Mouse (Mus musculus): ENCODE data around the gene Alkbh5.
A peak's percentile ranks its signal among the peaks of the same experiment; 100 is the strongest.
"Not testable (repeated sequence)": the region's sequence is repeated elsewhere in the genome, so short reads cannot be mapped to it uniquely, and the experiment has no call there.

Gene Alkbh5

DNA sequence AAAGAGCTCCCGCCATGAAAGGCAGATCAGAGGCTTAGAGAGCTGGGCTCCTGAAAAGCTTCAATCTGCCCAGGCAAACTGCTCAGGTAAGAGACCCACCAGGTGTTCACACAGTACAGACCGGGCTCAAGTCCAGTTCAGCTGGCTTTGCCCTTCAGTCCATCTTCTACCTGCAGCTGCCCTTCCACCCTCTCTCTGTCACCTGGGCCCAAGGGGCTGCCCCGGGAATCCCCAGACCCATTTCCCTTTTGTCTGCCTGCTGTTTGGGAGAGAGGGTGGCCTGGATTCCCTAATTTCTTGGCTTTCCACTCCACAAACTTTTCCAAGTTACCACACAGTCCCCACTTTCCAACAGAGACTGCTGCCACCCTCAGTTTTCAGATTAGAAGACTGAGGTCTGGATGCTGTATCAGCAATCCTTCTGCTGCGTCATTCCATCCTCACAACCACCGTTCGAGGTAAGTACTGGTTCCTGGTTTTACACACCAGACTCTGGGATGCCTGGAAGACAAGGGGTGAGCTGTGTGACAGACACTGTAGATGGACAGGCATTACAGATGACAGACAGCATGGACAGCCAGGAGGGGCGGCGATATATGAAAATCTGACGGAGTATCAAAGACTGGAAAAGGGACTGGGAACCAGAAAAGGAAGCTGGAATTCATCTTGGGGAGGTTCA is at the start of gene Alkbh5:
Gene Alkbh5 (plus strand): TSS at position 202 of the 679 bp plus-strand sequence.
- peak; percentile 55 for DNase-seq

DNA sequence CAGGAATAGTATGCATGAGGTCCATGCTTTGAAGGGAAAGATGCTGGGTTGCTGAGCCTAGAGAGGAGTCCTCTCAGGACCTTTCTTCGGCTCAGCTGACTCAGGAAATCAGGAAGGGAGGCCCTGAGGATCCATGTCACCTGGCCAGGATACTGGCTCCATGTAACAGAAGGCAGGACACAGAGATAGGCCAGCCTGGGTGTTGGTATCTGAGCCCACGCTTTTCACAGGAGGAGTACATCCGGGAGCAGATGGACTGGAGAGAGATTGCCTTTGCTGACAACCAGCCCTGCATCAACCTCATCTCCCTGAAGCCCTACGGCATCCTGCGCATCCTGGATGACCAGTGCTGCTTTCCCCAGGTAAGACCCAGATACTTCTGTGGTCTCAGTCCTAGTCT is 43.5 kb upstream of the Alkbh5 start:
- DNase-seq = peak; percentile 48

DNA sequence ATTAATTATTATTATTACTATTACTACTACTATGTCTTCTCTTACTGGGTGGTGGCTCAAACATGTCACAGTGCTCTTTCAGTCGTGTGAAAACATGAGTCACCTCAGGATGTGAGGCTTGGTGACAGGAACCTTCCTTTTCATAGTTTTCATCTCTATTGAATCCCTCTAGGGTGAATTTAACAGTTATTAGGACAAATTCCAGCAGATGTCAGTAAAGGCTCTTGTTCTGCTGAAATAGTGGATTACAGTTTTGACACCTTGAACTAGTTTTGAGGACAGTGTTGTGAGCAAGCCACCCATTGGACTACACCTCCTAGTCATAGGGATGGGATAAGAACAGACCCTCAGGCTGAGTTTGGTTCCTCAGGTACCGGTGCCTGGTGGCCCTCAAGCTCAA is 40.5 kb upstream of the Alkbh5 start:
- DNase-seq = no peak

DNA sequence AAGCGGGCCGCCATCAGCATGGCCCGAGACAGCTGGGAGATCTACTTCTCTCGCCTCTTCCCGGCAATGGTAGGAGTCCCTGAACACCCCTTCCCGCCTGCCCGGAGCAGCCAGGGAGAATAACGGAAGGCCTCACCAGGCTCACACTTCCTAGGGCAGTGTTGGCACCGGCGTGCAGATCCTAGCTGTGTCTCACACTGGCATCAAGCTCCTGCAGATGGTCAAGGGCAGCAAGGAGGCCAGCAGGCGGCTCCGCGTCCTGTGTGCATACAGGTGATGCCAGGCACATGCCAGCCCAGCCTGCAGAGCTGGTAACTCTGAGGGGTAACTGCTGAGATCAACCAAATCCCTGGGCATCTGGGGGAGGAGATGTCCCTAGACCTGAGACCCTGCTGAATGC is 28.9 kb upstream of the Alkbh5 start:
- peak; percentile 62 for DNase-seq

DNA sequence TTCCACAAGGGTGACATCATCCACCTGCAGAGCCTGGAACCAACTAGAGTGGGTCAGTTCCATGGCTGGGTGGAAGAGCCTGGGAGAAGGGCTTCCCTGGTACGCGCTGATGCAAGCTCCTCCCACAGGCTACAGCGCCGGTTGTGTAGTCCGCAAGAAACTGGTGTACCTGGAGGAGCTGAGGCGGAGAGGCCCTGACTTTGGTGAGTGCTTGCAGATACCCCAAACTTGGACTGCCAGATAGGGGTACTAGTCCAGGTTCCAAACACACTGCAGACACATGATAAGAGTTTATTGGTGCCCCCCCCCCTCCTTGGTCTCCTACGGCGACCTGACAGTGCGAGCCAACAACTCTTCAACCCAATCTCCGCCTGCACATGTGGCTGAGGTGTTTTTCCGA is 27.2 kb upstream of the Alkbh5 start:
- DNase-seq = no peak

DNA sequence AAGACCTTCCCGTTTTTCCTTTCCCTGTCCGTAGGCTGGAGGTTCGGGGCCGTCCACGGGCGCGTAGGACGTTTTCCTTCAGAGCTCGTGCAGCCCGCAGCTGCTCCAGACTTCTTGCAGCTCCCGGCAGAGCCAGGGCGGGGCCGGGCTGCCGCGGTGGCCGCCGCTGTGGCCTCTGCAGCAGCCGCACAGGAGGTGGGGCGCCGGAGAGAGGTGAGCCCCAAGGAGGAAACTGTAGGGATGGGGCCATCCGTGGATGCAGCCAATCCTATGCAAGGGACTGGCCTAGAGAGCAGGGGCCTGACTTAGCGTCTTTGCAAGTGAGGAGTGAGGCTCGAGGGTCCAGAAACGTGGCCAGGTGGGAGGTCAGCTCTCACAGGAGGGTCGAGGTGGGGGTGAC is 26.7 kb upstream of the Alkbh5 start:
- no peak for DNase-seq

DNA sequence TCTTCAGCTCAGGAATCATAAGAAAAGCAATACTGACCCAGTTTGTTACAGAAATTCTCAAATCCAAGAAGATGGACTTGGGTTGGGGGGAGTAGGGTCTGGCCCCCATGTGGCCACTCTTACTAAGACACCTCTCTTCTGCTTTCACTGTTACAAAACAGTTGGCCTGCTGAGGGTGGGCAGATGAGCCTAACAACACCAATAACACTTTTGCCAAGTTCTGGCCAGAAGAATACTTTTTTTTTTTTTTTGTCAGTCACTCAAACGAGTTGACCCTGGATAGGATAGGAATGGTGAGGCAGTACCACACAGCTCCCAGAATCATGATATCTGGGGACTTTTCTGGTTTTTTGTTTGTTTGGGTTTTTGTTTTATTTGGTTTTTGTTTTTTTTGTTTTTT is 24.3 kb upstream of the Alkbh5 start:
- DNase-seq = no peak

DNA sequence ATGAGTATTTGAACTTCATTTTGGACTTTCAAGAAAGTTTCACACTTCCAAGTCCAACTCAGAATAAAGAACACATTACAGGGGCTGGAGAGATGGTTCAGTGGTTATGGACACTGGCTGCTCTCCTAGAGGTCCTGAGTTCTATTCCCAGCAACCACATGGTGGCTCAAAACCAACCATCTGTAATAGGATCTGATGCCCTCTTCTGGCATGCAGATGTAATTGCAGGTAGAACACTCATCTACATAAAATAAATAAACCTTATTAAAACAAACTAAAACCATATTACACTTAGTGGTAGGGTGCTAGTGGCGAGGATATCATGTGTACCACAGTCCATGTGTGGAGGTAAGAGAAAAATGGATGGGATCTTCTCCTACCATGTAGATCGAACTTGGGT is 23.7 kb upstream of the Alkbh5 start:
- DNase-seq = no peak

DNA sequence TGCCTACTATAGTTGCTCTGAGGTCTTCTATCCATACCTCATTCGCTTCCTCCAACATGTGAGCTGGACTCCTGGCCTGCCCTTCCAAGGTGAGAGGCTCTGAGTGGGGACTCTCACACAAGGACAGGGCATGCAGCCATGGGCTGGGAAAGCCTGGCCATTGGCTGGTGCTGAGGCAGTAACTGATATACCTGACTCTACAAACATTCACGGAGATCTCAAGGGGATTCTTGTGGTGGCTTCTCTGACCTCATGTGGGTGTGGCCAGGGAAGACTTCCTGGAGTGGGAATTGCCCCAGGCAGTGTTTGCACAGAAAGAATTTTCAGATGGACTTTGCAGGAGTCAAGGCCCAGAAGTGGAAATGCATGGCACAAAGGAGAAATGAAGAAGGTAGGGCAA is 21.2 kb upstream of the Alkbh5 start:
- DNase-seq = no peak

DNA sequence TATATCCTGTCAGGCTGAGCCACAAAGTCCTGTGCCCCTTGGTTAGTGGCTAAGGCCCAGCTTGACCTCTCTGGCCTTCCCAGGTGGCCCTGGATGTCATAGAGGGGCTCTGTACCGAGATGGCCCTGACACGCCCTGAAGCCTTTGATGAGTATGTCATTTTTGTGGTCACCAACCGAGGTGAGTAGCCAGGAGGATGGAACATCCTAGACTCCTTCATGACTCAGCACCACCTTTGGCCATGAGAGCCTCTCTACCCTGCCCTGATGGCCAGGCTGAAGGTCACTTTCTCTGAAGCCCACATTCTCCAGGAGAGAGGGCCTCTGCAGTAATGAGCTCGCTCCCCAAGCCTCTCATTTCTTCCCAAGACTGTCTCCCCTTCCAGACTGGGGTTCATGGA is 17.9 kb upstream of the Alkbh5 start:
- no peak for DNase-seq

DNA sequence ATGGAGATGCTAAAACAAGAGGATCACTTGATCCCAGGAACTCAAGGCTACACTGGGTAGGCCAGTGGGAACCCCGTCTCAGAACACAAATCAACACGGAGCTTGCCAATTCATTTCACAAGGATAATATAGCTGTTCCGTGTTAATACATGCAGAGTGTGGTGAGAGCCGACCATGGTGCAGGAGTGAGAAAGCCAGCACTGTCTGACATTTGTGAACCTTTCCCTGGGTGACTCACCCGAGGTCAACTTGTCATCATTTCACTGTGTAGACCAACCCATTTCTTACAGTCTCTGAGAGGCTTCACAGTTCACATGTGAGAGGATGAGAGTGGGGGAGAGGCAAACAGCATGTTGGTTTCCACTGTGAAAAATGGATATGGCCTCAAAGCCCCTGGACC is 14.2 kb upstream of the Alkbh5 start:
- no peak for DNase-seq

DNA sequence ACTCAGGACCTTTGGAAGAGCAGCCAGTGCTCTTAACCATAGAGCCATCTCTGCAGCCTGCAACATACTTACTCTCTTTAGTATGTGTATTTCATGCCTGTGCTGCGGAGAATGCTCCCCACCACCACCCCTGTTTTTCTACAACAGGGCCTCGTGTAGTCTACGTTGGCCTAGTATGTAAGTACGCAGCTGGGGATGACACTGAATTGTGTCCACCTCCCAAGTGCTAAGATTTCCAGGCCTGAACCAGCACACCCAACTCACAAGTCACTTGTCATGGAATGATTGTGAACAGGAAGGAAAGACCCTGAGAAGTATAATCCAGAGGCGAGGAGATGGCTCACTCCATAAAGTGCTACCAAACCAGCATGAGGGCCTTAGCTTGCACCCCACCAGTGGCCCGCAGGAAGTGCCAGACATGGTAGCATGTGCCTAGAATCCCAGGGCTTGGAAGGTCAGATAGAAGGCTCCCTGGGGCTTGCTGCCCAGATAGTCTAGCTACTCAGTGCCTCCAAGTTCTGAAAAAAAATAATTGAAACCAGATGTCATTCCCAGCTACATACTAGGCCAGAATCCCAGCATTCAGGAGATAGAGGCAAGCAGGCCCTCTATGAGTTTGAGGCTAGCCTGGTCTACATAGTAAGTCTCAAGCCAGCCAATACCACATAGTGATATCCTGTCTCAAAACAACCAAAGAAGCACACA is 13.4 kb upstream of the Alkbh5 start:
- no peak for DNase-seq

DNA sequence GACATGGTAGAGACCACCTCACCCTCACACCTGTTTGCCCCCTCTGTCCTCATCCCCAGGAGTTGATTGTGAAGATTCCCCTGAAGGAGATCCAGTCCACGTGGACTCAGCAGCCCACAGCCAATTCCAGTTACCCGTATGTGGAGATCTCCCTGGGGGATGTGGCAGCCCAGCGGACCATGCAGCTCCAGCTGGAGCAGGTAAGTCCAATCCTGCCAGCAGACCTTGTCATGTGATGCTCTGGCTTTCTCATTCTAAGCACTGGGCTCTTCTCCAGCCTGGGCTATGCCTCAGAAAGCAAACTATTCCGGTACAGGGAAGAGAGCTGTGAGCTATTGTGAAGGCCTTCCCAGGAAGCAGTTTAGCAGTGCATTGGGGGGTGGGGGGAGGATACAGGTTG is 9.7 kb upstream of the Alkbh5 start:
- DNase-seq = no peak

DNA sequence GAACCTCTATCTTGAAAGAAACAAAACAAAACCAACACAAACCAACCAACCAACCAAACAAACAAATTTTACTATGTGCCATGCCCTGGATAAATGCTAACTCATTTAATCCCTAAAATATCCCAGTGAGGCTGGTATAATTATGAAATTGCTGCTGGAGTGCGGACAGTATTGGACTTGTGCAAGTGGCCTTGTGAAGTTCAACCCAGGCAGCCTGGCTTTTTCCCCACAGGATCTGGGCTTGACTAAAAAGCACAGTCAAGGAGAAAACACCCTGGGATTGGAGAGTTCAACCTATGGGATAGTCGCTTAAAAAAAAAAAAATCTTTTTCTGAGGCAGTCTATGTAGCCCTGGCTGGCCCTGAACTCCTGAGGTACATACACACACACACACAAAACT is 505 bp upstream of the Alkbh5 start:
- no peak for DNase-seq

DNA sequence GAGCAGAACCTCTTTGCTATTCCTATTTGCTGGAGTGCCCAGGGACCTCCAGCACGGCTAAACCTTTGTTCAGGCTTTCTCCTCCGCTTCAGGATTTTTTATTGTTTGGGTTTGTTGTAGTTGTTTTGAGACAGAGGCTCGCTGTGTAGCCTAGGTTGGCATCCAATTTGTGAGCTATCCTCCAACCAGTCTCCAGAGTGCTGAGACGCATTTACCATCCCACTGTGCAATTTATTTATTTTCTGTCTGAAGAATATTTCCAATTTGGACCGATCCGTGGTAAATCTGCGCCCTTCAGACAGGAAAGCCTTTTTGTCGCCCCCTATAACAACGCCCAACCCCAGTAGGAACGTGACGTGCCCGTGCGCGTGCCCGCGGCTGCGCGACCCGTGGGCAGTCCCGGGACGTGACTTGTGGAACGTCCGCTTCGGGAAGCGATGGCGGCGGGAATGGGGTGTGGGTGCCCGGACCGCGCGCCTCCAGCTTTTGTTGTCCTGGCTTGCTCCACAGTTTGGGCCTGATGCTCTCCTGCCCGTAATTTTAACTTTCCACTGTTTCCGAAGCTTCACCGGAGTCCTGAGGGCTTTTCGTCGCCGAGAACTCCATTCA is 782 bp downstream of the Alkbh5 start:
- peak; percentile 92 for DNase-seq

DNA sequence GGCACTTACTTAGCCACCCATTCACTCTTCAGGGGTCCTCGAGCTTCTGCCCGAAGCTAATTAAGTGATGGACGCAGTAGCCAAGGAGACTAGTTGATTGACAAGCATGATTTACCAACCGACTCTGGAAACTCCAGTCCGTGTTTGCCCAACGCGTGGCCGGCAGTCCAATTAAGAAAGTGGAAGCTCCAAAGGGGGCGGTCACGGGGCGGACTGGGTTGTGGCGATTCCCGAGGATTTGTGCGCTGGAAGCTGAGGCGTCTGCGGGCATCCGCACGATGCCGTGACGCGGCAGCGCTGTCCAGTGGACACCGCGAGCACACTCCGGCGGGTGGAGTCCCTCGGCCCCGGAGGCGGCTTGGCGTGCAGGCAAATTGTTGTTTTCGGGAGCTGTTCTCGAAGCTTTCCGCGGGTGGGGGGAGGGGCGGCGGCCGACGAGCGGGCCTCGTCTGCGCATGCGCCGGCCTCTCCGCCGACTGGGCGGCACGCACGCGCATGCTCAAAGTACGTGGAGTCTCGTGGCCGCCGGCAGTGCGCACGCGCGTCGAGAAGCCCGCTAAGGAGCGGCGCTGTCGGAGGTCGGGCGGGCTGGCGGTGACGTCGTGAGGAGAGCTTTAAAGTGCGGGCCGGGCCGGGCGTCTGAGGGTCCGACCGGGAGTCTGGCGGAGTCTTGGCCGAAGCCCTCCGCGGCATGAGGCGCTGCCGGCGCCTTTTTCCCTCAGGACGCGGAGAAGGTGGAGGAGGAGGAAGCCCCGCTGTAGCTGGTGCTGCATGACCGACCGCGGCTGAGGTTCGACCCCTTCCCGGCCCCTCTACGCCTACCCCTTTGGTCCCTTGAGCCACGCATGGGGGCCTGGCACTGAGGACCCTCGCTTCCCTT is 1.5 kb downstream of the Alkbh5 start:
- peak; percentile 99 for DNase-seq

DNA sequence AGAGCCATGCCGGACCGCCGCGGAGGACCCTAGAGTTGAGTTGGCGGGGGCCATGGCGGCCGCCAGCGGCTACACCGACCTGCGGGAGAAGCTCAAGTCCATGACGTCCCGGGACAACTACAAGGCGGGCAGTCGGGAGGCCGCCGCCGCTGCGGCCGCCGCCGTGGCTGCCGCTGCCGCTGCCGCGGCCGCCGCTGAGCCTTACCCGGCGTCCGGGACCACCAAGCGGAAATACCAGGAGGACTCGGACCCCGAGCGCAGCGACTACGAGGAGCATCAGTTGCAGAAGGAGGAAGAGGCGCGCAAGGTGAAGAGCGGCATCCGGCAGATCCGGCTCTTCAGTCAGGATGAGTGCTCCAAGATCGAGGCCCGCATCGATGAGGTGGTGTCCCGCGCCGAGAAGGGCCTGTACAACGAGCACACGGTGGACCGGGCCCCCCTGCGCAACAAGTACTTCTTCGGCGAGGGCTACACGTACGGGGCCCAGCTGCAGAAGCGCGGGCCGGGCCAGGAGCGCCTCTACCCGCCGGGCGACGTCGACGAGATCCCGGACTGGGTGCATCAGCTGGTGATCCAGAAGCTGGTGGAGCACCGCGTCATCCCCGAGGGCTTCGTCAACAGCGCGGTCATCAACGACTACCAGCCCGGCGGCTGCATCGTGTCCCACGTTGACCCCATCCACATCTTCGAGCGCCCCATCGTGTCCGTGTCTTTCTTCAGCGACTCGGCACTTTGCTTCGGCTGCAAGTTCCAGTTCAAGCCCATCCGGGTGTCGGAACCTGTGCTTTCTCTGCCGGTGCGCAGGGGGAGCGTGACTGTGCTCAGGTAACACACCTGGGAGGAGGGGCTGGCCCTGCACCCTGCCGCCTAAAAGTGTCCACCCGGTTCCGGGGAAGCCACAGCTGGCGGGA is 2.4 kb downstream of the Alkbh5 start:
- peak; percentile 42 for DNase-seq

DNA sequence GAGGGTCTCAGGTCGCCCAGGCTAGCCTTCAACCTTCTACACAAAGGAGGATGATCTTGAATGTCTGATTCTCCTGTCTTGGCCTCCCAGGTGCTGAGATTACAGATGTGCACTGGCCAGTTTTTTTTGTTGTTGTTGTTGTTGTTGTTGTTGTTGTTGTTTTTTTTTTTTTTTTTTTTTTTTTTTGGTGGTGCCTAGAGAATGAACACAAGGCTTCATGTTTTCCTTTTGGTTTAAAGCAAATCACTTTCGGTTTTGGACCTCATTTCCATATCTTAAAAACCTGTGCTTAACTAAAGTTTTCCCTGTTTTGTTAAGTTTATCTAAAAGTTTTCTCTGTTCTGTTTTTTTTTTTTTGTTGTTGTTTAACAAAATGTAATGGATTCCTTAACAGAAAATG is 3.4 kb downstream of the Alkbh5 start:
- DNase-seq = no peak

DNA sequence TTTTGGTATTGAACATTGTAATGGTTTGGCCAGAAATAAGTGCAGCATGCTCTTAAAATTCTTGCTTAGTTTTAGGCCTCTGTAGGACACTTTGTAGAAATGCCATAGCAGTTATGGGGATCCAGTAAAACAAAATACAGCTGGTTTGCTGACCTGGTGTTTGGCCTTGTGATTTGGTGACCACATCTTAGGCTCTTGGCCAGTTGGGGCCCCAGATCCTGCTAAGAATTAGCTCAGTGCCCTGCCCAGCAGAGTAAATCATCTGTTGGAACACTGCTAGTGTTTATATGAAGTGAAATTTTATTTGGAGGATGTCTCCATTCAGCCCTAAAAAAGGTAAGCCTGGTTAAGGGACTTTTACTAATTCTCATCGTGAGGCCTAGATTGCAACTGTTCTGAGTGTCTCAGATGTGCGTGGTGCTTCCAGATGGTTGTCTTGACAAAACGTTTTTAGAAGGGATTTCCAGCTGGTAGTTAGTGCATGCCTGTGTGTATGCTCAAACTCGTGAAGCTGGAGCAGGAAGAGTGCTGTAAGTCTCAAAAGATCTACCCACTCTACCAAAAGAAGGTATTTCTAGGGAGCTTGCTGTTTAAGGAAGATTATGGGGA is 3.9 kb downstream of the Alkbh5 start:
- no peak for DNase-seq

DNA sequence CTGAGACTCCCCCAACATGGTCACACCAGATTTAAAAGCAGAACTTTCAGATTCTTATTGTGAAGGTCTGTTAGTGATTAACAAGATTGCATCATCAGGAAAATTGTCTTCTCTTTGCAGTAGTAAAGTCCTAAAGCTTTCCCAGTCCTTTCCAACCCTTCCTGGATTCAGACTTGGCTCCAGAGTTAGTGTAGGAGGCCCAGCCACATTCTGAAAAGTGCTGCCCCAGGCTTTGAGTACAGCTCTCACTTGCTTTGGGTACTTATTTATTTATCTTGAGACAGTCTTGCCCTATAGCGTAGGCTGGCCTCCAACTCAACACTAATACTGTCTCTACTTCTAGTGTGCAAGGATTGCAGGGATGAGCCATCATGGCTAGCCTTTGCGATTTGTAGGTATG is 4.6 kb downstream of the Alkbh5 start:
- DNase-seq = no peak

DNA sequence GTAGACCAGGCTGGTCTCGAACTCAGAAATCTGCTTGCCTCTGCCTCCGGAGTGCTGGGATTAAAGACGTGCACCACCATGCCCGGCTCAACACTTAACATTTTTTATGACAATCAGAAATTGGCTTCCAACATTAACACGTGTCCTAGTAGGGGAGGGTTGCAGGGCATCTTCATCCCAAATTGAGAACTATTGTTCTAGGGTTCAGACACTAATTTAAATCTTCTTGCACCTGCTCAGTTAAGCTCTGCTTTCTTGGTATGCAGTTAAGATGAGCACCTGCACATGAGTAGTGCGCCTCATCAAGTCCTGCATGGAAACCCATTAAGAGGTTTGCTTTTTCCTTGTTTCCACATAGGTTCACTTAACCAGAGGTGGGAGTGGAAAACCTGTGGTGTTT is 5.7 kb downstream of the Alkbh5 start:
- DNase-seq = no peak

DNA sequence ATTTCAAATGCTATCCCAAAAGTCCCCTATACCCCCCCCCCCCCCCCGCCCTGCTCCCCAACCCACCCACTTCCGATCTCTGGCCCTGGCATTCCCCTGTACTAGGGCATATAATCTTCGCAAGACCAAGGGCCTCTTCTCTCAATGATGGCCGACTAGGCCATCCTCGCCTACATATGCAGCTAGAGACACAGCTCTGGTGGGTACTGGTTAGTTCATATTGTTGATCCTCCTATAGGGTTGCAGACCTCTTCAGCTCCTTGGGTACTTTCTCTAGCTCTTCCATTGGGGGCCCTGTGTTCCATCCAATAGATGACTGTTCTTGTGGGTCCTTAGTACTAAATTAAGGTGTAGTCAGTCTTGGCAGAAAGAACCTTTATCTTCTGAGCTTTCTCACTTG is 7.0 kb downstream of the Alkbh5 start:
- not testable (repeated sequence) for DNase-seq

All from cerebellum, adult 9-10 months (tissue).